ENCODE assay signal across 26 mouse cellular contexts in genomic region chr2:178769001-178769400, GRCm38 (mm10).
DNase-seq lines count a peak whose midpoint lies in the region; ATAC-seq lines count a peak whose summit lies in the region.
"Had no signal": no experiment of that assay in that cellular context is flagged by ENCODE, and none has a peak within 500 bp of the region (broad histone marks: within the 10 kb centered on the region; RNA-seq: fewer than 3 reads in every experiment).

No protein-coding gene starts in this region.

- no peaks in the 10 kb centered on the region for H3K9me3 ChIP-seq in liver, embryonic 11.5 days (ENCODE audit: control insufficient read depth, low read length)
- H3K9me3 ChIP-seq: embryonic facial prominence, embryonic 15.5 days; forebrain, embryonic 10.5 days; forebrain, embryonic 15.5 days; heart, embryonic 15.5 days; hindbrain, embryonic 10.5 days; intestine, embryonic 15.5 days had no signal

- no peak overlapping the region for H3K9ac ChIP-seq in liver, embryonic 11.5 days (ENCODE audit: low read depth, low read length)
- H3K9ac ChIP-seq: embryonic facial prominence, embryonic 15.5 days; forebrain, embryonic 15.5 days; heart, embryonic 15.5 days; hindbrain, embryonic 14.5 days; intestine, embryonic 15.5 days had no signal

- H3K4me1 ChIP-seq in liver, embryonic 11.5 days (replicated peaks; ENCODE audit: control insufficient read depth, insufficient read depth, low read length): no peaks in the 10 kb centered on the region
- H3K4me1 ChIP-seq: embryonic facial prominence, embryonic 15.5 days; forebrain, embryonic 10.5 days; hindbrain, embryonic 10.5 days; intestine, embryonic 15.5 days had no signal

- no peak overlapping the region for H3K4me2 ChIP-seq in liver, embryonic 11.5 days
- H3K4me2 ChIP-seq: embryonic facial prominence, embryonic 15.5 days; forebrain, embryonic 15.5 days; heart, embryonic 11.5 days; heart, embryonic 15.5 days; hindbrain, embryonic 14.5 days; intestine, embryonic 15.5 days had no signal

- DNase-seq in heart, adult 11 months: peak; percentile 87
- no peak for DNase-seq in heart, postnatal 36 days
- DNase-seq in cerebellum, adult 11 months: peak; percentile 8
- DNase-seq in cerebellum, adult 8-10 months: peak; percentile 20
- DNase-seq in cerebellum, postnatal 14 days: peak; percentile 84 to 88
- DNase-seq in liver, embryonic 11.5 days (ENCODE audit: low spot score): no peak
- DNase-seq in right cerebral cortex, postnatal 14 days: no peak
- no peak for DNase-seq in kidney, postnatal 4 days
- DNase-seq: adrenal gland, adult 8-10 months; adrenal gland, postnatal 36 days; B cell, adult 2 months; embryo, embryonic 11 days; gastrocnemius, postnatal 10 days; heart, adult 2 months; heart, postnatal 14 days had no signal

- no peak for ATAC-seq in liver, embryonic 11.5 days (replicated peaks; ENCODE audit: low FRiP score)
- ATAC-seq: CD4-positive, CD25-positive, alpha-beta regulatory T cell, adult 4 months; forebrain, embryonic 15.5 days; intestine, embryonic 15.5 days had no signal

- H3K27ac ChIP-seq in liver, embryonic 11.5 days (ENCODE audit: low read depth, low read length): no peak overlapping the region
- H3K27ac ChIP-seq: embryonic facial prominence, embryonic 15.5 days; forebrain, embryonic 10.5 days; forebrain, embryonic 15.5 days; heart, adult 2 months; heart, embryonic 15.5 days; hindbrain, embryonic 10.5 days; hindbrain, embryonic 14.5 days; intestine, embryonic 15.5 days had no signal

- intact Hi-C loops in heart, postnatal 36 days (cut with DNase I): no loop called here

- H3K27me3 ChIP-seq in liver, embryonic 11.5 days (replicated peaks; ENCODE audit: control insufficient read depth, insufficient read depth, low read length): no peaks in the 10 kb centered on the region
- H3K27me3 ChIP-seq: embryonic facial prominence, embryonic 15.5 days; forebrain, embryonic 15.5 days; heart, embryonic 15.5 days; intestine, embryonic 15.5 days had no signal

- H3K36me3 ChIP-seq in liver, embryonic 11.5 days (ENCODE audit: control insufficient read depth, insufficient read depth, low read length): no peaks in the 10 kb centered on the region
- H3K36me3 ChIP-seq: embryonic facial prominence, embryonic 15.5 days; forebrain, embryonic 10.5 days; forebrain, embryonic 15.5 days; G1E; heart, embryonic 15.5 days; hindbrain, embryonic 10.5 days; intestine, embryonic 15.5 days had no signal

- WGBS in liver, embryonic 11.5 days: 75% methylated on average over 4 of the region's 4 CpGs

- no peak overlapping the region for H3K4me3 ChIP-seq in liver, embryonic 11.5 days (ENCODE audit: low read depth, low read length)
- H3K4me3 ChIP-seq: embryonic facial prominence, embryonic 15.5 days; erythroblast, embryonic 14.5 days; forebrain, embryonic 10.5 days; forebrain, embryonic 15.5 days; heart, adult 2 months; heart, embryonic 15.5 days; hindbrain, embryonic 10.5 days; intestine, embryonic 15.5 days had no signal

Comparison
In these comparisons a context has a peak if more than half of its experiments do, and no peak if none do; other contexts are left out.
1. DNase-seq: peak in heart, adult 11 months (single experiment), cerebellum, adult 11 months (single experiment), cerebellum, adult 8-10 months (single experiment) and cerebellum, postnatal 14 days (2 of 2); none in heart, postnatal 36 days (0 of 2), liver, embryonic 11.5 days (single experiment), right cerebral cortex, postnatal 14 days (single experiment) and kidney, postnatal 4 days (0 of 2).